Mouse (Mus musculus) lung, adult 2 months (tissue): Measurements from ENCODE around the gene Camk1d.

Experiments
- CTCF ChIP-seq: fragments of 200-500 bp; IDR thresholded peaks from 2 replicates; pipeline ENCODE4 v1.5.1; 2011; ENCODE audit warnings: mild to moderate bottlenecking, low read length, control low read depth; ENCODE audit not compliant: insufficient read depth
- POLR2A ChIP-seq: fragments of 200-500 bp; IDR thresholded peaks from 2 replicates; pipeline ENCODE4 v1.6.1; 2011; ENCODE audit warnings: low read depth, mild to moderate bottlenecking, control low read depth, low read length, borderline replicate concordance; ENCODE audit errors: extremely low read depth

DNA sequence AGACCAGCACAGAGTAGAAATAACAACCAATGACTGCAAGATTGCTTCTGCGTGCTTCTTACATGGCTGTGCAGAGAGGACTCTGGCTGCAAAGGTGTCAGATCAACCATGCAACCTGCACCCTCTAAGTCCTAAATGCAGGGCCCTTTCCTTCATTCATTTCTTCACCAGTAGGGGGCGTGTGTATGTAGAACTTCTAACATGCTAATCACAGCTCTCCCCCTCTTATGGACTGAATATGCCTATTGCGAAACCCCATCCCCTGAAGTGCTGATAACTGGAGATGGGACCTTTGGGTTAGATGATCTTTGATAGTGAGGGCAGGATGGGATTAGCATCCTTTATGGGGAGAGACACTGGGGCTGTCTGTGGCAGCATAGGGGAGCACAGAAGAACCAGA, 310.5 kb downstream of the Camk1d start:
- TF ChIP-seq POLR2A (no peak), CTCF (peak; percentile 33; the same call in 1 of the 2 replicates)
